Comparison of ENCODE assay signal across 16 mouse cellular contexts in the genomic region with DNA sequence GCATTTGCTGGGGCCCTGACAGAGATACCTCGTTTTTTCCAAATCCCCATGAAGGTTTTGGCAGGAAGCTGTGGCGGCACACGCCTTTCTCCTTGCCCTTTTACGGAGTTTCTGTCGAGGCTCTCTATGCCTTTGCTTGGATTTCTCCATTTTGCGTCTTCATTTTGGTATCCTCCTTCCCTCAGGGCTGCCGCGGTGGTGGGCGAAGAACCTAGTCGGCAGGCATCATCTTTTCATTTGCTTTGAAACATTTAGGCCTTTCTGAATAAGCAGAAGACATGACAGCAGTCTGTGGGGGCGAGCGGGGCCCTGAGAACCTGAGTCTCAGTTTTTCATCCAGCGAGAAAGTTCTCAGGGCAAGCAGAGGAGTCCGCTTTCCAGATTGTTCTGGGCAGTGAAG. TPM values are rescaled to one million over a fixed set of nuclear protein-coding genes. Genes with fewer than 3 reads are reported as not detected.
A peak's percentile ranks its signal among the peaks of the same experiment; 100 is the strongest.
DNase-seq lines count a peak whose midpoint lies in the region; ATAC-seq and TF ChIP-seq lines count a peak whose summit lies in the region.
"Had no signal": no experiment of that assay in that cellular context is flagged by ENCODE, and none has a peak within 500 bp of the region (broad histone marks: within the 10 kb centered on the region; RNA-seq: fewer than 3 reads in every experiment).

No protein-coding gene starts in this region.

- H3K4me1 ChIP-seq in ES-Bruce4 (ENCODE audit: control insufficient read depth, insufficient read depth, low read length), result no peaks in the 10 kb centered on the region
- H3K4me1 ChIP-seq: hindbrain, embryonic 12.5 days; neural tube, embryonic 12.5 days had no signal

- H3K9me3 ChIP-seq in ES-Bruce4 (replicated peaks; ENCODE audit: control insufficient read depth, insufficient read depth, low read length, poor library complexity, severe bottlenecking), result no peaks in the 10 kb centered on the region
- H3K9me3 ChIP-seq: heart, embryonic 13.5 days; hindbrain, embryonic 12.5 days; limb, embryonic 15.5 days; neural tube, embryonic 12.5 days had no signal

- ATAC-seq in inflammation-experienced regulatory T-cells, adult 6 months, result no peak

- H3K9ac ChIP-seq in ES-Bruce4 (ENCODE audit: low read depth, poor library complexity, severe bottlenecking), result no peak overlapping the region
- H3K9ac ChIP-seq: heart, embryonic 13.5 days; hindbrain, embryonic 12.5 days; limb, embryonic 15.5 days; neural tube, embryonic 12.5 days had no signal

- H3K27ac ChIP-seq in layer of hippocampus, adult 2 months, result peak overlapping the region; percentile 85
- H3K27ac ChIP-seq in ES-Bruce4 (ENCODE audit: insufficient read depth, low read length), result no peak overlapping the region
- H3K27ac ChIP-seq: heart, embryonic 13.5 days; hindbrain, embryonic 12.5 days; limb, embryonic 15.5 days; neural tube, embryonic 12.5 days had no signal

- TF ChIP-seq CTCF in layer of hippocampus, adult 2 months (conservative IDR thresholded peaks at IDR 0.05), result no peak
- TF ChIP-seq CTCF in ES-Bruce4 (IDR thresholded peaks at IDR 0.05; ENCODE audit: low read depth, low read length), result no peak

- TF ChIP-seq EP300 in ES-Bruce4 (IDR thresholded peaks at IDR 0.05; ENCODE audit: insufficient read depth, low read depth, low read length), result no peak

- TF ChIP-seq POLR2A in ES-Bruce4 (IDR thresholded peaks at IDR 0.05; ENCODE audit: insufficient read depth, low read length), result no peak

- H3K4me3 ChIP-seq in layer of hippocampus, adult 2 months, result no peak overlapping the region
- H3K4me3 ChIP-seq in ES-Bruce4 (ENCODE audit: low read depth, low read length), result peak overlapping the region; percentile 17; the same call in 1 of the 2 replicates
- H3K4me3 ChIP-seq: heart, embryonic 13.5 days; hindbrain, embryonic 12.5 days; limb, embryonic 15.5 days; neural tube, embryonic 12.5 days had no signal

- no peaks in the 10 kb centered on the region for H3K27me3 ChIP-seq in ES-Bruce4 (ENCODE audit: control insufficient read depth, insufficient read depth, low read length, poor library complexity, severe bottlenecking)
- H3K27me3 ChIP-seq: CH12.LX; heart, embryonic 13.5 days; hindbrain, embryonic 12.5 days; limb, embryonic 15.5 days; neural tube, embryonic 12.5 days had no signal

- DNase-seq in layer of hippocampus, adult 2 months (ENCODE audit: low spot score in 2 of 2), result no peak
- no peak for DNase-seq in layer of hippocampus, postnatal 25 days (ENCODE audit: extremely low spot score in 1 of 2, low spot score in 1 of 2)
- peak; percentile 9 for DNase-seq in R1 (ENCODE audit: low read depth, low spot score)
- peak; percentile 55 to 59 for DNase-seq in left cerebral cortex, postnatal 36 days (ENCODE audit: low spot score in 2 of 2)
- DNase-seq in ovary, postnatal 14 days (ENCODE audit: low spot score), result no peak
- DNase-seq: cerebellum, adult 9-10 months; kidney, adult 9 months; lung, adult 2 months; thymus, postnatal 25 days had no signal

- intact Hi-C loops in left cerebral cortex, postnatal 36 days (cut with DNase I), result loop anchor here (2.0 to 5.0 kb wide), 2 partner anchors 36 to 47 kb away; partner anchors contain the start of gene Prkce

- H3K36me3 ChIP-seq in ES-Bruce4 (ENCODE audit: control insufficient read depth, insufficient read depth, low read length, poor library complexity, severe bottlenecking), result no peaks in the 10 kb centered on the region
- H3K36me3 ChIP-seq: heart, embryonic 13.5 days; hindbrain, embryonic 12.5 days; limb, embryonic 15.5 days; neural tube, embryonic 12.5 days had no signal

RNA-seq across cellular contexts. Expression of gene Prkce, which starts 47.2 kb away (rescaled TPM):
- total RNA-seq in layer of hippocampus, adult 2 months (2021), result 100 to 1,000 TPM; 422 to 451 TPM
- 100 to 1,000 TPM; 388 to 432 TPM for total RNA-seq in layer of hippocampus, postnatal 25 days (2021)
- 3.3 and 4.3 TPM in 2 replicates for polyA plus RNA-seq in ES-Bruce4 (2011; ENCODE audit: insufficient read depth, insufficient read length, low read depth, missing spikeins)
- 100 to 1,000 TPM; 276 to 292 TPM for total RNA-seq in left cerebral cortex, postnatal 36 days (2021)
- 1 to 10 TPM; 2.8 to 6.4 (median 5.2) TPM for polyA plus RNA-seq in inflammation-experienced regulatory T-cells, adult 6 months (2017; shearing (Covaris generic))

Comparison
In these comparisons a context has a peak if more than half of its experiments do, and no peak if none do; other contexts are left out.
1. DNase-seq: peak in R1 (single experiment) and left cerebral cortex, postnatal 36 days (2 of 2); none in layer of hippocampus, adult 2 months (0 of 2), layer of hippocampus, postnatal 25 days (0 of 2) and ovary, postnatal 14 days (single experiment).